Mouse (Mus musculus): ENCODE measurements at regions not wholly inside any gene's neighbourhood (a gene's known extent, or its start where the extent isn't known, plus 50 kb on each side); places are given as distances from the start of the nearest gene placed in this dataset.
"Not testable (repeated sequence)": the region's sequence is repeated elsewhere in the genome, so short reads cannot be mapped to it uniquely, and the experiment has no call there.

- DNase-seq = not testable (repeated sequence)
Observed at GRCm38 (mm10) chrX:105655591-105655990, 108.5 kb upstream of the Fgf16 start.

- DNase-seq = no peak
Observed at GRCm38 (mm10) chrX:105670531-105670930, 93.5 kb upstream of the Fgf16 start.

GRCm38 (mm10) chrX:105671247-105671646, 92.8 kb upstream of the Fgf16 start:
- DNase-seq = no peak

GRCm38 (mm10) chrX:105674860-105675259, 89.2 kb upstream of the Fgf16 start:
- DNase-seq = peak; percentile 4

GRCm38 (mm10) chrX:105683678-105684077, 80.4 kb upstream of the Fgf16 start:
- DNase-seq = no peak

GRCm38 (mm10) chrX:105684433-105684832, 79.6 kb upstream of the Fgf16 start:
- no peak for DNase-seq

- peak; percentile 0 for DNase-seq
Observed at GRCm38 (mm10) chrX:105710676-105711241, 53.3 kb upstream of the Fgf16 start.

Measured in embryo, embryonic 11 days (tissue).